Mouse (Mus musculus) stomach, postnatal 0 days (tissue): ENCODE measurements around the gene Qrich1. TPM values are rescaled to one million over a fixed set of nuclear protein-coding genes. Genes with fewer than 3 reads are reported as not detected.

Experiments used
- ATAC-seq: fragments of 200-750 bp; cut with Nextera tagmentation; 2 replicates; pipeline ENCODE4 v1.8.0; 2017; ENCODE audit not compliant: low FRiP score, low TSS enrichment
- DNase-seq: peaks from one replicate; pipeline ENCODE4 v3.0.0-alpha.2; 2016; ENCODE audit warnings: low spot score
- H3K27ac ChIP-seq: fragments of 300-500 bp; sonication (generic); replicated peaks from 2 replicates; pipeline ENCODE4 v1.5.1; 2014; ENCODE audit warnings: mild to moderate bottlenecking, control low read depth
- H3K27me3 ChIP-seq: fragments of 300-500 bp; sonication (generic); 2 replicates; pipeline ENCODE4 v1.6.1; 2014; ENCODE audit warnings: low read length; ENCODE audit not compliant: control insufficient read depth, insufficient read depth
- H3K36me3 ChIP-seq: fragments of 300-500 bp; sonication (generic); 2 replicates; pipeline ENCODE4 v1.6.1; 2014; ENCODE audit warnings: low read length, mixed read lengths; ENCODE audit not compliant: control insufficient read depth, insufficient read depth
- H3K4me1 ChIP-seq: fragments of 300-500 bp; sonication (generic); replicated peaks from 2 replicates; pipeline ENCODE4 v1.6.1; 2014; ENCODE audit warnings: antibody characterized with exemption; ENCODE audit not compliant: control insufficient read depth, insufficient read depth
- H3K4me2 ChIP-seq: fragments of 300-500 bp; sonication (generic); replicated peaks from 2 replicates; pipeline ENCODE4 v1.6.1; 2014; ENCODE audit warnings: low read depth, mild to moderate bottlenecking, control low read depth, moderate library complexity
- H3K4me3 ChIP-seq: fragments of 300-500 bp; sonication (generic); 2 replicates; pipeline ENCODE4 v1.5.1; 2014; ENCODE audit warnings: low read depth, low read length, control low read depth
- H3K9ac ChIP-seq: fragments of 300-500 bp; sonication (generic); 2 replicates; pipeline ENCODE4 v1.6.1; 2014; ENCODE audit warnings: mild to moderate bottlenecking, low read length, control low read depth, mixed read lengths
- H3K9me3 ChIP-seq: fragments of 300-500 bp; sonication (generic); 2 replicates; pipeline ENCODE4 v1.6.1; 2016; ENCODE audit warnings: low read length; ENCODE audit not compliant: control insufficient read depth
- CTCF ChIP-seq: IDR thresholded peaks from 2 replicates; pipeline ENCODE4 v1.5.1; 2016; ENCODE audit warnings: antibody characterized with exemption, low read depth, mild to moderate bottlenecking, moderate library complexity
- EP300 ChIP-seq: optimal IDR thresholded peaks from 2 replicates; pipeline ENCODE3; 2016; ENCODE audit warnings: antibody characterized with exemption
- WGBS: fragments of 180-500 bp; shearing (Covaris S2); extraction: QIAGEN DNeasy Blood & Tissue Kit; methylation state at CpG from one replicate; pipeline ENCODE4 v1.1.7; 2014; 5-methylcytosine and 5-hydroxymethylcytosine counted together
- polyA plus RNA-seq: library from polyadenylated mRNA; unstranded; fragments of >200 nt; fragmentation: Nextera tagmentation; extraction: Ambion mirVana; gene quantifications from 2 replicates; pipeline ENCODE4 v1.2.1, GENCODE M21; 2015

Gene Qrich1
- polyA plus RNA-seq, 1 experiment from 2014 or later: 47.7 TPM

DNA sequence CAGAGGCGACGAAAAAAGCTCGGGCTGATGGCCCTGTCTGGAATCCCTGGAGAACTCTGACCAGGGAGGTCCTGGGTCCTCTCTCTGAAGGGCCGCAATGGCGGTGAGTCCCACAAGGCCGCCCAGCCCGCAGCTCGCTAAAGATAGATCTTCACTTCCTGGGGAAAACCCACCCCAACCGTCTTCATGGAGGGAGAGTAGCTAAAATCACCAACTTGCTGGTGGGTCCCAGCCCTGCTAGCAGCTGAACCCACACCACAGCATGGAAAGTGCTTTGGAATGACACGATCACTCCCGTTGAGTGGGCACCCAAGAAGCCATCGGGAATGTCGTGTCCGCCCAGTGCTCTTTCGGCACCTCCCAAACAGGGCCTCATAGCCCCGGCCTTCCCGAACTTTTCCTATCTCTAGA, 51.9 kb downstream of the Qrich1 start:
- ATAC-seq (no peak), DNase-seq (no peak)
- Histone ChIP-seq H3K36me3 (peaks cover 24% of the 10 kb centered on the region), H3K4me3 (peak overlapping the region; percentile 68; the same call in 1 of the 2 replicates), H3K27me3 (no peaks in the 10 kb centered on the region), H3K27ac (0 out of 2 replicates have a peak overlapping the region, but pooled peaks have one; percentile 95), H3K4me1 (peaks cover 5% of the 10 kb centered on the region), H3K4me2 (peak overlapping the region; percentile 97; the same call in 1 of the 2 replicates), H3K9me3 (no peaks in the 10 kb centered on the region), H3K9ac (no peak overlapping the region)
- TF ChIP-seq EP300 (no peak), CTCF (no peak)
- WGBS: 76% methylated on average over 17 of the region's 17 CpGs

DNA sequence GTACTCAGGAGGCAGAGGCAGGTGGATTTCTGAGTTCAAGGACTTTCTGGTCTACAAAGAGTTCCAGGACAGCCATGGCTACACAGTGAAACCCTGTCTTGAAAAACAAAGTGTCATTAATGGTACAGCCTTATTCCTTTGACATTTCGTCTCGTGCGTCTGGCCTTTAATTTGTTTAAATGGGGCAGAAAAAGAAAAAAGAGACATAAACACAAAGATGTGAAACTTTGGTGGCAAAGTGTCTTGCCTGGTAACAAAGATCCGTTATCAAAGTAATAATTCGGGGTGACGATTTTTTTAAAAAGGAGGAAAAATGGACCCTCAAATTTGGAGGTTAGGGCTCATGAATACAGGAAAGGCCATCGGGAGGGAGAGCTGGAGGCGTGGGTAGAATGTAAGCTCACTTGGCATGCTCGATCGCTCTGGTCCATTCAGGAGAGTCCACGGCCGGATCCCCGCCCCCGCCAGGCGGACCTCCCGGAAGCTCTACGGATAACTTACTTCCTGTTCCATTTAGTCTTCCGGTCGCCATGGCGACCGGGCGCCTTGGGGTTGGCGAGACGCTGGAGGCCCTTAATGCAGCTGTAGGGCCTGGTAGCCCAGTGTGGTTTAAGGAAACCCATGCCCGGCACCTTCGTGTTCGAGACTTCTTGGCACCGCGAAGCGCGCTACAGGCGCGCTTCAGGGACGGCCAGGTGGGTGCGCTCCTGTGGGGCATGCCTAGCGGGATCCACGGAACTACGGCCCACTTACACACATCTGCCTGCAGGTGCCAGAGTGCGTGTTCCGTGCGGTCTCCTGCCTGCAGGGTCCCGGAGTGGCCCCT, 53.0 kb downstream of the Qrich1 start, which contains the start of gene Dalrd3:
Gene Dalrd3, plus strand, starts transcription at position 506 of the 826 bp plus-strand sequence.
- DNase-seq (peak; percentile 95), ATAC-seq (peak; percentile 59)
- 5% methylated on average over 42 of the region's 42 CpGs for WGBS
- no peaks in the 10 kb centered on the region for H3K9me3 ChIP-seq
- H3K4me3 ChIP-seq: peak within 1 kb of the TSS; percentile 68
- peaks cover 5% of the 10 kb centered on the region for H3K4me1 ChIP-seq
- peaks cover 19% of the 10 kb centered on the region for H3K36me3 ChIP-seq
- TF ChIP-seq EP300: no peak
- TF ChIP-seq CTCF: no peak
- peak within 1 kb of the TSS; percentile 45; the same call in 1 of the 2 replicates for H3K27ac ChIP-seq
- no peaks in the 10 kb centered on the region for H3K27me3 ChIP-seq
- H3K4me2 ChIP-seq: peak within 1 kb of the TSS; percentile 100
- peak within 1 kb of the TSS; percentile 64 for H3K9ac ChIP-seq

DNA sequence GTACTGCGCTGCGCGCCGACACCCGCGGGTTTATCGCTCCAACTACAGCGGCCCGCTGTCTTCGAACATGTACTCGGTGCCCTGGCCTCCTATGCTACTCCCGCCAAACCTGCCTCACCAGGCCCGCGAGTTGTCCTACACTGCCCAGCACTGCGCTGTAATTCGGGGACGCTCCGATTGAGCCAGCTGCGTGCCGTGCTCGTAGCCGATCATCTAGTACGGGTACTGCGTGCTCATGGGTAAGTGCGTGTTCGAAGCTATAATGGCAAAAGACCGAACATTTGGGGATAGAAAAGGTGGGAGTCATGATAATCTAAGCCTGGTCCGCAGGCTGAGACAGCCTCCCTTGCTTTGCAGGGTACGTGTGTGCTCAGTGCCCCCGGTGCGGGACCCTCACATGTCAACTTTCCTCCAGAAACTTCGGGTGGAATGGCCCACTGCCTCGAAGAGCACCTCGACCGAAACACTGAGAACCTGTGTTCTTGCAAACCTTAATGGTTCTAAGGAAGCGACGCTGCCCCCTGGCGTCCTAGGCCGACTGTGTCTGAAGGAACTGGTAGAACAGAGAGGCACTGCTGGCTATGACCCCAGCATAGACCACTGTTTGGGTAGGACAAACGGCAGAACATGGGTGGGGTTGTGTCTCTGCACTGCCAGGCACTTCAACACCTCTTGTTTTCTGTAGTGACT, 53.7 kb downstream of the Qrich1 start:
- H3K27ac ChIP-seq: peak overlapping the region; percentile 45; the same call in 1 of the 2 replicates
- 1% methylated on average over 40 of the region's 40 CpGs for WGBS
- H3K4me2 ChIP-seq: peak overlapping the region; percentile 100
- DNase-seq: peak; percentile 88
- peak overlapping the region; percentile 64 for H3K9ac ChIP-seq
- H3K36me3 ChIP-seq: peaks cover 19% of the 10 kb centered on the region
- 0 out of 2 replicates have a peak, but pooled peaks have one; percentile 0 for ATAC-seq
- H3K9me3 ChIP-seq: no peaks in the 10 kb centered on the region
- H3K27me3 ChIP-seq: no peaks in the 10 kb centered on the region
- H3K4me3 ChIP-seq: peak overlapping the region; percentile 68
- TF ChIP-seq EP300: no peak
- TF ChIP-seq CTCF: peak; percentile 80
- H3K4me1 ChIP-seq: peaks cover 5% of the 10 kb centered on the region

DNA sequence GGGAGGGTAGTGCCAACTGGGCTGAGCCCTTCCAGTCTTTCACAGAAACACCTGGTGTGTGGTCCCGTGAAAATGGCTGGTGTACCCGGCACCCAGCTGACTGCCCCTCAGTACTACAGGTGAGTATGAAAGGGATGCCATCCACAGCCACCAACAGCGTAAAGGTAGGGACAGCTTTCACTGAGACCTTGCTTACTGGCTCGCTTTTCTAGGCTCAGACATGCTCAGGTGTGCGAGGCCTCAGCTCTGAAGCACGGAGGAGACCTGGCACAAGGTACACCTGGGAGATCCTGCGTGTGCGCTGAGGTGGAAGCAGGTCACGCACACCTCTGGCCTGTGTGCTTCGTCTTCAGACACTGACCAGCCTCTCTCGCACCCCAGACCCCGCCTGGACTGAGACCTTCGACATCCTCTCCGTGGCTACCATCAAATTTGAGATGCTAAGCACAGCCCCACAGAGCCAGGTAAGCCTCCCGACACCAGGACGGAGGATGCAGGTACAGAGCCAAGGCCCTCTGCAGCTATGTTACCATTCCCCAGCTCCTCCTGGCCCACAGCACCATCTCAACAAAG, 54.9 kb downstream of the Qrich1 start:
- no peak for DNase-seq
- ATAC-seq: no peak
- H3K27me3 ChIP-seq: no peaks in the 10 kb centered on the region
- peaks cover 3% of the 10 kb centered on the region for H3K4me1 ChIP-seq
- peaks cover 21% of the 10 kb centered on the region for H3K36me3 ChIP-seq
- no peak overlapping the region for H3K9ac ChIP-seq
- no peak overlapping the region for H3K27ac ChIP-seq
- no peak overlapping the region for H3K4me2 ChIP-seq
- no peaks in the 10 kb centered on the region for H3K9me3 ChIP-seq
- 92% methylated on average over 16 of the region's 16 CpGs for WGBS
- no peak overlapping the region for H3K4me3 ChIP-seq
- no peak for TF ChIP-seq CTCF
- TF ChIP-seq EP300: no peak

DNA sequence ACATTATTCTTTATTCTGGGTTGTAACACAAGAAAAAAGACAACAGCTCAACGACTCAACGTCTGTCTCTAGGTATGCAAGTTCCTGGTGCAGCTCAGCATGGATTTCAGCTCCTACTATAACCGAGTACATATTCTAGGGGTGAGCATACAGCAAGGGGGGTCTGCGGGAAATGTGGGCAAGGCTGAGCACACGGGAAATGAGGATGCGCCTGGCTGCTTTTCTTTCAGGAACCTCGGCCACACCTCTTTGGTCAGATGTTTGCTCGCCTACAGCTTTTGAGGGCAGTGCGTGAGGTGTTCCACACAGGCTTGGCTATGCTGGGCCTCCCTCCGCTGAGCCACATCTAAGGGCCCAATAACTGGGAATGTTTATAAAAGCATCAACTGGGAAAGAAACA, 55.7 kb downstream of the Qrich1 start:
- TF ChIP-seq CTCF (no peak), EP300 (no peak)
- WGBS: 69% methylated on average over 10 of the region's 10 CpGs
- no peak overlapping the region for H3K27ac ChIP-seq
- H3K36me3 ChIP-seq: peaks cover 21% of the 10 kb centered on the region
- no peak overlapping the region for H3K9ac ChIP-seq
- ATAC-seq (no peak), DNase-seq (no peak)
- no peak overlapping the region for H3K4me3 ChIP-seq
- H3K4me1 ChIP-seq: peaks cover 3% of the 10 kb centered on the region
- H3K27me3 ChIP-seq: no peaks in the 10 kb centered on the region
- H3K9me3 ChIP-seq: no peaks in the 10 kb centered on the region
- H3K4me2 ChIP-seq: no peak overlapping the region
